Mouse (Mus musculus): ENCODE measurements at regions not wholly inside any gene's neighbourhood (a gene's known extent, or its start where the extent isn't known, plus 50 kb on each side); places are given as distances from the start of the nearest gene placed in this dataset.

DNA sequence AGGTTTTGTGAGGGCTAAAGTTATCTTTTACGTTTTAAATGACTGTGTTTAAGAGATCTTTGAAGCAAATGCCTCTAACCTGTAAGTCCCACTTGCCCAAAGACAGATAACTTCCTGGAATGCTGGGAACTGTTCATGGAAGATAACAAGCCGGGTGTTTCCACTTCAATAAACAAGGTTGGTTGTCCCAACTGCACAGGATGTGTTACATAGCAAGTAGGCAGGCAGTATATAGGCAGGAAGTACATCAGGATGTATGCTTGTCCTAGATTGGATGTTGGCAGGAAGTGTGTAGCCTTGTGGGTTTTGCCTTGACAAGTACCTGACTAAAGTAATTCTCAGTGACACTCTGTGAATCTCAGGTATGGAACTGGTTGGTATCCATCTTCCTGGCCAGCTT lies 90.7 kb upstream of the Fggy start:
- TF ChIP-seq MAX (IDR thresholded peaks at IDR 0.05; ENCODE audit: low read length) (no peak), EP300 (IDR thresholded peaks at IDR 0.05; ENCODE audit: low read depth in 1 of 2, low read length in 2 of 2) (no peak)
